Mouse (Mus musculus): ENCODE results near the gene Cables2.
"Not testable (repeated sequence)": the region's sequence is repeated elsewhere in the genome, so short reads cannot be mapped to it uniquely, and the experiment has no call there.

Cables2 gene

GRCm38 (mm10) chr2:180277773-180278320 lies 4.6 kb upstream of the Cables2 start:
- peak in 1 of 2 experiments; percentile 13 for DNase-seq

GRCm38 (mm10) chr2:180276851-180277259 lies 3.6 kb upstream of the Cables2 start:
- peak in 1 of 2 experiments; percentile 22 for DNase-seq

- DNase-seq = no peak
Measured at GRCm38 (mm10) chr2:180276385-180276784, 3.1 kb upstream of the Cables2 start.

GRCm38 (mm10) chr2:180275836-180276235 lies 2.5 kb upstream of the Cables2 start:
- DNase-seq = peak; percentile 92

DNA sequence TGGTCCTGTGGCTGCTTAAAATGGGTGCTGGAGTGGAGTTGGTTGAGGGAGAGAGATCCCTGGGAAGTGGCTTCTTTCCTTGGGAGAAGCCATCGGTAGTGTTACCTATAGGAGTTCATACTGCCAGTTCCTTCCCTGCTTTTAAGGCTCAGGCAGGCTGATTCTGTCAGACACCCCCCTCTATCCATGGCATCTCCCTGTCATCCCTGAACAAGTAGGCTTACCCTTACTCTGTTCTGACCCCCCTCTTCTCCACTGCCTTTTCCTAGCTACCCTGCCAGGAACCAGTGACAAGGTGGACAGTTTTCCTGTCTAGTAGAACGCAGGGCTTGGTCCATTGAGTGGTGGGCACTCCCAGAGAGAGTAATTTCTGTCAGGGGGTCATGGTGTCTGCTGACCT lies 1.2 kb upstream of the Cables2 start:
- DNase-seq = no peak

DNA sequence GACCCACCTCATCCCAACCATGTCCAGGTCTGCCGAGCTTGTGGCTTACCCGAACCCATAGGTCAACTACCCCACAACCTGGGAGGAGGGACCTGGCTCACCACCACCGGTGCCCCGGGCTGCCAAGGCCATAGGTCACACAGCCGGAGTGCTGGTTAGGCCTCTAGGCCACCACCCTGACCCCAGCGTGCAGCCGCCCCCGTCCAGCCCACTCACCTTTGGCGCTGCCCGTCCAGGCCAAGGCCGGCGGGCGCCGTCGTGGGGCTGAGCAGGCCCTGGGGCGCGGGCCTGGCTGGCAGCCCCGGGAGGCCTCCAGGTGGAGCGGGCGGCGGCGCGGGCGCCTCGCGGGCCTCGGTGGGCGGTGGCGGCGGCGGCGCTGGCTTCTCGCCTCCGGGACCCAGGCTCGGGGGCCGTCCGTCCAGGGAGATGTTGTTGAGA lies 393 bp downstream of the Cables2 start:
- DNase-seq = no peak

DNA sequence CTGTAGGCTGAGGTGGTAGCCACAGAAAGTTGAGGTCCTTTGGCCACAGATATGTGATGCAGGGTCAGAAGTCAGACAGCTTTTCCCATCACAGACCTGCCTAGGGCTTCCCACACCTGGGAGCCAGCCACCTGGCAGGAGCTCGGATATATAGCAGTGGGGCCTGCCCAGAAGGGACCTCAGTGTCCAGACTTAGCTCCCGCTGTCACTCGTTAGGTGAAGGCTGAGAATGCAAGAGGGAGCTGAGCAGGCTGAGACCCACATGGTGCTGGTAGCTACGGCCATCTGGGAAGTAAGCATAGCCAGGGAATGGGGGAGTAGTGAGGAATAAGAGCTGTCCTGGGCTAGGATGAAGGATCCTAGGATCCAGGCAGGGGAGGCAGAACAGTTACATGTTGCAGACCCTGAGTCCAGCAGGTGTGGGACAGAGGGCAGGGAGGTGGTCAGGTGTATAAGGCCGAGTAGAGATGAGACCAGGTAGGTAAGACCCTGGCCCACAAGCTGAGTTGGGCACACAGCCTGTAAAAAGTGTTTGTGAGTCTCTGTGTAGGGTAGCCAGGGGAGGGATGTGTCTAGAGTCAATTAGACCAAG lies 1.4 kb downstream of the Cables2 start:
- no peak for DNase-seq

GRCm38 (mm10) chr2:180270537-180271255 lies 2.6 kb downstream of the Cables2 start:
- no peak for DNase-seq

GRCm38 (mm10) chr2:180269329-180269728 lies 4.0 kb downstream of the Cables2 start:
- no peak for DNase-seq

GRCm38 (mm10) chr2:180267955-180268354 lies 5.3 kb downstream of the Cables2 start:
- DNase-seq = no peak

- no peak for DNase-seq
Measured at GRCm38 (mm10) chr2:180262891-180263290, 10.4 kb downstream of the Cables2 start.

- peak in 1 of 2 experiments; percentile 50 for DNase-seq
Measured at GRCm38 (mm10) chr2:180262441-180262840, 10.9 kb downstream of the Cables2 start.

GRCm38 (mm10) chr2:180261901-180262300 lies 11.4 kb downstream of the Cables2 start:
- no peak for DNase-seq

- DNase-seq = no peak
Measured at GRCm38 (mm10) chr2:180260610-180261480, 12.5 kb downstream of the Cables2 start.

DNA sequence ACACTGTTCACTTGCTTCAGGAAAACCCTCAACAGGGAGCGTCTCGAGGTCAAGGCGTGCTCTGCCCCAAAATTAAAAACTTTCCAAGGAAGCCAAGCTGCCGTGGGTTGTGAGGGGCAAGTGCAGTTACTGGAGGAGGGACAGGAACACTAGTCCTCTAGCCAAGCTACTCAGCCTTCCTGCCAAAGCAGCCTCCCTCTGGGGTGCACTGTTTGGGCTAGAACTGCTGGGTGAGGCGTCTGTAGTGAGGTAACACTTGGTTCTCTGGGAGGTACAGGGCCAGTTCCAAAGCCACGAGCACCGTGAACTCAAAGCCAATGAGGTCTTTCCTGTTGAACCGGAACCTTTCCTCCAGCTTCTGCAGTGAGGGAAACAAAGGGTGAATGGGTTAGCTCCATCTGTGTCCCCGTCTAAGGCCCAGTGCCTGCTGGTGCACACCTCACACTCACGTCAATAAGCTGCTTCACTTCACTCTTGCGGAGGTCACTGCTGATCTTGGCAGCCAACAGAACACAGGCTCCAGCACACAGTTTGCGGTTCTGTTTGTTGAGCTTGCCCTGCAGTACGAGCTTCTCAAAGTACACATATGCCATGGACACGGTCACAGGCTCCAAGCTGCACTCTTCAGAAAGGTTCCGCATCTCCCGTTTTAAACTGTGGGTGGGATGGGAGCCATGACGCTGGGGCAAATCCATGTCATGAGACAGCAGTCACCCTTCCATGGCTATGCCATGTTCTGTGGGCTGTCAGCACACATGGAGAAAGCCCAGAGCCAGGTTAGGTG lies 13.3 kb downstream of the Cables2 start:
- not testable (repeated sequence) for DNase-seq

DNA sequence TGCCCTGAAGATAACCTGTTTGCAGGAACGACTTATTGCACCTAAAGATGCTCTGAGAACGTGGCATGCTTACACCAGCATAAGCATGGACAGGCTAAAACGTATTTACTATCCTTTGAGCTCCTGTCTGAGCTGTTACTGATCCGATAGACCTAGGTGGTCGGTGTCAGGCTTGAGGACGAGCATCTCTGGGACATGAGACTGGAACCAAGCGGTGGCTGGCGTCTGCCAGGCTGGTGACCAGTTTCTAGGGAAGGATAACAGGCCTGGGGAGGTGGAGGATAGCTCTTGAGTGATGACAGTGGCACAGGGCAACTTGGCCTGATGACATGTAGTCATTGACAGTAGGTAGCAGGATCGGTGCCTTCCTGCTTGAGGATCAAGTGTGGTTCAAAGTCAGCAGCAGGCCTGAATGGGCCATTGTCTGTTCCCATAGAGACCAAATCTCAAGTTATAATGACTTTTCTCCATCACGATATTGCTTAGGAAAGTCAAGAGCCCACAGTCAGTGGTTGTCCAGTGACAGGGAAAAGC lies 14.3 kb downstream of the Cables2 start:
- not testable (repeated sequence) for DNase-seq

DNA sequence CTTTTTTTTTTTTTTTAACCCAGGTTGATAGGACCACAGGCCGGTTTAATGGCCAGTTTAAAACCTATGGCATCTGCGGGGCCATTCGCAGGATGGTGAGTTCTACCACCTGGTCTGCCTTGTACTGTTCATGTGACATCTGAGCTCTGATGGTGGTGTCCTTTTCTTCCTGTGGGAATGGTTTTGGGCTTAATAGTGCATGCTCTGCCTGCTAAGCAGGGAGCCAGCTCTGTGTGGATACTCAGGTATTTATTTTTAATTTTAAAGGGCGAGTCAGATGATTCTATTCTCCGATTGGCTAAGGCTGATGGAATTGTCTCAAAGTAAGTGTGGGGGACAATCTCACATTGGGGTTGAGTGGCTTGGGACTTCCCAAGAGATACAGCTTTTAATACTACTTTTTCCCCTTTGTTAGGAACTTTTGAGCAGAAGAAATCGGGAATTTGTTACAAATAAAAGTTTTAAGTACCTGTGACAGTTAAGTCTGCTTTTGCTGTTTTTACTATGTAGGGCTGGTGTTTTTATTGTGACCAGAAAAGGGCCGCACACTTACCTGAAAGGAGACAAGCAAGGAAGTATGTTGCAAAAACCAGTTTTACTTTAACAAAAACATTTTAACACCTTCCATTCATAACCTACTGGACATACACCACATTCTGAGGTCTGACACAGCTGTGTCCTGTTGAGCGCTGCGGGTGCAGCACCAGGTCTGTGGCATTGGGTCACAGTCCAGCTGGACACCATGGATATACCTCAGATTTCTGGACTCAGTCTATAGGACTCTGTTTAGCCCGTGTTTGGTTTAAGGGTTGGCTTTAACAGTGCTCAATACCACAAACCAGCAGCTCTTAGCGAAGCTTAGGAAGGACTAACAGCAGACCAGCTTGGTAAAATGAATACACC lies 15.1 kb downstream of the Cables2 start:
- no peak for DNase-seq

GRCm38 (mm10) chr2:180257001-180257521 lies 16.2 kb downstream of the Cables2 start, which contains the start of gene Rps21:
Gene Rps21 (plus strand): TSS chr2:180257377.
- DNase-seq = peak; percentile 98

DNA sequence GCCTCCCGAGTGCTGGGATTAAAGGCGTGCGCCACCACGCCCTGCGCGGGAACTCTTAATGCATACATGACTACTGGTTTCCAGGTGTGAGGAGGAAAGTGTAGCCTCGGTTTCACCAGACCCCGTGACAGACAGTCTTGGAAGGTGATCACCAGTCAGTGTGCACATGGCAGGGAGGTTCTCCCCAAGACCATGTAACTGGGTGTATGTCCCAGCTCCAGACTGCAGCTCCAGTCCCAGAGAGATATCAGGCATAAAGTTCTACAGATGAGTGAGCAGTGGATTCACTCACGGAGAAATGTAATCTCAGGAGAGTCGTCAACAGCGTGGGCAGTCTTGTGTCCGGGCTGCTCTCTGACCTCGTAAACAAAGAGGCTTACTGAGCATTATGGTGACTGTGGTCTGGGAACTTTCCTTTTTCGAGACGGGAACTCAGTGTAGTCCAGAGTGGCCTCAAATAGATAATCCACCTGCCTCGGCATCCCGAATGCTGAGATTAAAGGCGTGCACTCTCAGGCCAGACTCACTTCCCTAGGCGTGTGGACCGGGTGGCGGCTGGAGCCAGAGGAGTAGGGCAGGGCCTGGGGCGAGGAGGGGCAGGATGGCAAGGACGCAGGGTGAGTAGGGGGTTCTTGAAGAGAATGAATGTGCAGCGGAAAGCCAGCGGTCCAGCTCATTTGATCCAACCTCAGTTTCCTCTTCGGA lies 16.8 kb downstream of the Cables2 start:
- DNase-seq = no peak

GRCm38 (mm10) chr2:180255701-180256100 lies 17.6 kb downstream of the Cables2 start:
- DNase-seq = no peak

Measured in kidney, postnatal 4 days (tissue).